Mouse (Mus musculus) thymus, adult 2 months (tissue): ENCODE data around the gene R3hdm1.

ENCODE experiments used
- CTCF ChIP-seq: fragments of 200-500 bp; IDR thresholded peaks from 2 replicates; pipeline ENCODE4 v1.5.1; 2012; ENCODE audit warnings: mild to moderate bottlenecking, control low read depth, low read length, moderate library complexity, borderline replicate concordance; ENCODE audit not compliant: control insufficient read depth, poor library complexity, insufficient read depth; ENCODE audit errors: extremely low read depth
- POLR2A ChIP-seq: fragments of 200-500 bp; IDR thresholded peaks from 2 replicates; pipeline ENCODE4 v1.6.1; 2012; ENCODE audit warnings: mild to moderate bottlenecking, low read length, control low read depth, moderate library complexity; ENCODE audit not compliant: control insufficient read depth, poor library complexity, insufficient read depth; ENCODE audit errors: extremely low read depth

DNA sequence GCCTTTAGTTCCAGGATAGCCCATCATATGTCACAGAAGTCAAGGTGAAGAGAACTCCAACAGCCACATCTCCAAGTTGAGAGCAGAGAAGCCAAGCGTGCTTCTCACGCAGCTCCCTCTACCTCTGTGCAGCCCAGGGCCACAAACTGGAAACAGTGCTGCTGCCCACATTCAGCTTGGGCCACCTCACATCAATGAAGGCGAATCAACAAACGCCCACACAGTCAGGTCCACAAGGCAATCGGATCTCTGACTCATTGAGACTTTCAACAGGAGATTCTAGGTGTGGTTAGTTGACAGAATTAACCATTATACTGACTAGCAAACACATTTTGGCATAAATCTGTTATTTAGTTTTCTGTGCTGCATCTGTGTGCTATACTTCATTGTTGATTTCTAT is 44.5 kb upstream of the R3hdm1 start:
- TF ChIP-seq CTCF (no peak), POLR2A (no peak)
